Mouse (Mus musculus) E14TG2a.4 (cell line): ENCODE measurements around the gene Yif1a.

Experiments
- CTCF ChIP-seq: conservative IDR thresholded peaks from 2 replicates; pipeline ENCODE4 v1.5.1; 2014; ENCODE audit warnings: low read length
- NANOG ChIP-seq: IDR thresholded peaks from 2 replicates; pipeline ENCODE4 v1.6.1; 2014; ENCODE audit warnings: borderline replicate concordance, low read length, mixed read lengths

- TF ChIP-seq CTCF: no peak
- TF ChIP-seq NANOG: no peak
Observed at GRCm38 (mm10) chr19:5079279-5079678, 9.1 kb upstream of the Yif1a start.
